Mouse (Mus musculus) heart, adult 2 months (tissue): Measurements from ENCODE around the gene Muc4.

Source experiments
- CTCF ChIP-seq: fragments of 200-600 bp; IDR thresholded peaks from 2 replicates; pipeline ENCODE4 v1.8.1; 2022; ENCODE audit warnings: antibody characterized with exemption, mild to moderate bottlenecking, moderate library complexity
- EP300 ChIP-seq: fragments of 200-500 bp; IDR thresholded peaks from 2 replicates; pipeline ENCODE4 v1.6.1; 2011; ENCODE audit warnings: low read depth, low read length, control low read depth; ENCODE audit not compliant: insufficient read depth
- POLR2A ChIP-seq: fragments of 200-500 bp; IDR thresholded peaks from 2 replicates; pipeline ENCODE4 v1.6.1; 2011; ENCODE audit warnings: mild to moderate bottlenecking, low read depth, low read length, control low read depth; ENCODE audit not compliant: insufficient read depth

GRCm38 (mm10) chr16:32825380-32825779, 89.7 kb downstream of the Muc4 start:
- TF ChIP-seq CTCF (no peak), POLR2A (no peak), EP300 (no peak)
